Mouse (Mus musculus) stomach, embryonic 14.5 days (tissue): ENCODE results near the gene Mink1. TPM values are rescaled to one million over a fixed set of nuclear protein-coding genes. Genes with fewer than 3 reads are reported as not detected.

ENCODE experiments used
- ATAC-seq: fragments of 200-750 bp; cut with Nextera tagmentation; 2 replicates; pipeline ENCODE4 v1.8.0; 2017; ENCODE audit warnings: low read depth, moderate TSS enrichment; ENCODE audit not compliant: insufficient number of reproducible peaks, insufficient read depth, low FRiP score
- H3K27ac ChIP-seq: fragments of 300-500 bp; sonication (generic); 2 replicates; pipeline ENCODE4 v1.5.1; 2014; ENCODE audit warnings: mild to moderate bottlenecking, low read length, moderate library complexity, mixed read lengths
- H3K27me3 ChIP-seq: fragments of 300-500 bp; sonication (generic); 2 replicates; pipeline ENCODE4 v1.6.1; 2014; ENCODE audit warnings: low read length, control low read depth, mixed read lengths; ENCODE audit not compliant: control insufficient read depth, insufficient read depth
- H3K36me3 ChIP-seq: fragments of 300-500 bp; sonication (generic); 2 replicates; pipeline ENCODE4 v1.6.1; 2014; ENCODE audit warnings: mild to moderate bottlenecking, control low read depth, low read length, moderate library complexity, mixed read lengths; ENCODE audit not compliant: control insufficient read depth, insufficient read depth
- H3K4me1 ChIP-seq: fragments of 300-500 bp; sonication (generic); 2 replicates; pipeline ENCODE4 v1.6.1; 2014; ENCODE audit warnings: low read length, control low read depth, mixed read lengths; ENCODE audit not compliant: control insufficient read depth, insufficient read depth
- H3K4me2 ChIP-seq: fragments of 300-500 bp; sonication (generic); replicated peaks from 2 replicates; pipeline ENCODE4 v1.6.1; 2014; ENCODE audit warnings: low read depth, low read length, control low read depth
- H3K4me3 ChIP-seq: fragments of 300-500 bp; sonication (generic); 2 replicates; pipeline ENCODE4 v1.5.1; 2014; ENCODE audit warnings: low read depth, low read length, control low read depth
- H3K9ac ChIP-seq: fragments of 300-500 bp; sonication (generic); replicated peaks from 2 replicates; pipeline ENCODE4 v1.6.1; 2014; ENCODE audit warnings: low read depth, mild to moderate bottlenecking, control low read depth, low read length, moderate library complexity, mixed read lengths
- H3K9me3 ChIP-seq: fragments of 300-500 bp; sonication (generic); 2 replicates; pipeline ENCODE4 v1.6.1; 2016; ENCODE audit warnings: low read depth, low read length, control low read depth; ENCODE audit not compliant: control insufficient read depth
- WGBS: fragments of 180-500 bp; shearing (Covaris S2); extraction: QIAGEN DNeasy Blood & Tissue Kit; methylation state at CpG from one replicate; pipeline ENCODE4 v1.1.7; 2014; 5-methylcytosine and 5-hydroxymethylcytosine counted together
- polyA plus RNA-seq: library from polyadenylated mRNA; unstranded; fragments of >200 nt; fragmentation: Nextera tagmentation; extraction: Ambion mirVana; gene quantifications from 2 replicates; pipeline ENCODE4 v1.2.1, GENCODE M21; 2014

The Mink1 gene
- polyA plus RNA-seq, 1 experiment from 2014 or later = 23.0 TPM

- Histone ChIP-seq H3K4me2 (peak within 1 kb of the TSS; percentile 67), H3K27me3 (no peaks in the 10 kb centered on the region), H3K9ac (peak within 1 kb of the TSS; percentile 61), H3K9me3 (no peaks in the 10 kb centered on the region), H3K4me1 (peaks cover 3% of the 10 kb centered on the region; the same call in 1 of the 2 replicates), H3K27ac (peak within 1 kb of the TSS; percentile 58; the same call in 1 of the 2 replicates), H3K4me3 (peak within 1 kb of the TSS; percentile 58), H3K36me3 (no peaks in the 10 kb centered on the region)
- peak; percentile 94 for ATAC-seq
- 1% methylated on average over 65 of the region's 65 CpGs for WGBS
These were observed 22.6 kb upstream of the Mink1 start, which contains the start of gene Pld2 for GRCm38 (mm10) chr11:70539877-70540587. Gene Pld2, plus strand, starts transcription at chr11:70540064.

- Histone ChIP-seq H3K9ac (no peak overlapping the region), H3K27me3 (no peaks in the 10 kb centered on the region), H3K4me2 (peak overlapping the region; percentile 67), H3K4me3 (peak overlapping the region; percentile 58), H3K27ac (no peak overlapping the region), H3K9me3 (no peaks in the 10 kb centered on the region), H3K36me3 (no peaks in the 10 kb centered on the region), H3K4me1 (peaks cover 3% of the 10 kb centered on the region; the same call in 1 of the 2 replicates)
- WGBS = 84% methylated on average over 7 of the region's 7 CpGs
- ATAC-seq = no peak
These were observed 21.8 kb upstream of the Mink1 start for GRCm38 (mm10) chr11:70540928-70541327.

DNA sequence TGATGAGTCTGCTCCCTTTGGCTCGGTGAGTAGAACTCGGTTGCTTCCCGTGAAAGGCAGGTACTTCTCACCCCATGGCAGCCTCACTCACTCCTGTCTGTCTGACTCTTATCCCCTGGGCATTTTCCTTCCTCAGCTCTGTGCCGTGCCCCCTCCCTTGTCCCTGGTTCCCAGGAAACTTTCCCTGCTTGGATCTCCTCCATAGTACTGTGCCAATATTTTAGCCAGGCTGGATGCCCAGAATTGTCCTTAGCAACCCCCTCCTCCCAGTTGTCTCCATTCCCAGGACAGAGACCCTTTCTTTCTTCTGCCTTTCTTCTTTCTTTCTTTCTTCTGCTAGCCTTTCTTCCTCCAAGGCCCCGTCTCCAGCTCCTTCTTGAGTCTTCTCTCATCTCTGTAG, 21.3 kb upstream of the Mink1 start:
- Histone ChIP-seq H3K36me3 (no peaks in the 10 kb centered on the region), H3K4me1 (peaks cover 3% of the 10 kb centered on the region; the same call in 1 of the 2 replicates), H3K27me3 (no peaks in the 10 kb centered on the region), H3K27ac (no peak overlapping the region), H3K9ac (no peak overlapping the region), H3K9me3 (no peaks in the 10 kb centered on the region), H3K4me2 (no peak overlapping the region), H3K4me3 (no peak overlapping the region)
- 75% methylated on average over 5 of the region's 5 CpGs for WGBS
- no peak for ATAC-seq

- no peaks in the 10 kb centered on the region for H3K9me3 ChIP-seq
- ATAC-seq = no peak
- H3K4me2 ChIP-seq = no peak overlapping the region
- no peak overlapping the region for H3K27ac ChIP-seq
- no peak overlapping the region for H3K9ac ChIP-seq
- H3K4me3 ChIP-seq = no peak overlapping the region
- WGBS = 58% methylated on average over 7 of the region's 7 CpGs
- no peaks in the 10 kb centered on the region; the same call in 1 of the 2 replicates for H3K4me1 ChIP-seq
- H3K36me3 ChIP-seq = no peaks in the 10 kb centered on the region
- no peaks in the 10 kb centered on the region for H3K27me3 ChIP-seq
These were observed 18.2 kb upstream of the Mink1 start for GRCm38 (mm10) chr11:70544496-70544895.

DNA sequence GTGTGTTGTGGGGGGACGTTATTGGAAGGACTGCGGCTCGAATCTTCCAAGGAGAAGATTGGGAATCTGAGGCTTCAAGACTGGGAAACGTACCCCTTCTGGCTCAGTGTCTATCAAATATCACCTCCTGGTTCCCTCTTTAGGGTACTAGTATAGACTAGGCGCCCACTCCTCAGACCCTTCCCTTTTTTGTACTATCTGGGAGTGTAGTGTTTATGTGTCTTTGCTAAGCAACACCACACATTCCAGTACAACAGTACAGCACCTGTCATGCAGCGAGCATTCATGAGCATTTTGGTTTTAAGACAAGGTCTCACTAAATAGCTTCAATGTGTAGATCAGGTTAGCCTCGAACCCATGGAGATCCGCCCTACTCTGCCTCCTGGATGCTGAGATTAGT, 11.2 kb upstream of the Mink1 start:
- Histone ChIP-seq H3K4me1 (no peaks in the 10 kb centered on the region), H3K36me3 (no peaks in the 10 kb centered on the region), H3K27ac (no peak overlapping the region), H3K9me3 (no peaks in the 10 kb centered on the region), H3K4me3 (no peak overlapping the region), H3K9ac (no peak overlapping the region), H3K4me2 (no peak overlapping the region), H3K27me3 (no peaks in the 10 kb centered on the region)
- no peak for ATAC-seq
- 88% methylated on average over 8 of the region's 8 CpGs for WGBS

GRCm38 (mm10) chr11:70553940-70554339, 8.7 kb upstream of the Mink1 start:
- ATAC-seq = no peak
- no peak overlapping the region for H3K4me2 ChIP-seq
- WGBS = 18% methylated on average over 7 of the region's 7 CpGs

DNA sequence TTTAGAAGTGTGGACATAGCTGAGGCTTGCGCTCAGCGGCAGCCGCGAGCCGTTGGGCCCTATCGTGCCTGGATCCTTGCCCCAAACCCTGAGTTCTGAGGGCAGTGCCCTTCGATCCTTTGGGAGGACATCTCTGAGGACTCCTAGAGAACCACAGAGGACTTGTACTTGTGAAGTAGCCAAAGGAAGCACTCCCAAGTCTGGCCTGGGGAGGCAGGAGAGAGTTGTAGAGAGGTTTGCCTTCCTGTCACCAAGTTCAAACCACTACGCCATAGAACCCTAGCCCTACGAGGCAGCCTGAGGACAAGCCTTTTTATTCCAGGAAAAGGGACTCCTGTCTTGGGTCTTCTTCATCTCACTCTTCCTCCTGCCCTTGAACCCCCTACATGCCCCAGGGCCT, 5.1 kb upstream of the Mink1 start:
- no peaks in the 10 kb centered on the region for H3K4me1 ChIP-seq
- H3K27me3 ChIP-seq = no peaks in the 10 kb centered on the region
- 93% methylated on average over 9 of the region's 9 CpGs for WGBS
- H3K27ac ChIP-seq = no peak overlapping the region
- no peaks in the 10 kb centered on the region for H3K9me3 ChIP-seq
- no peak overlapping the region for H3K9ac ChIP-seq
- ATAC-seq = no peak
- no peak overlapping the region for H3K4me3 ChIP-seq
- H3K4me2 ChIP-seq = no peak overlapping the region
- H3K36me3 ChIP-seq = no peaks in the 10 kb centered on the region

More at GRCm38 (mm10) chr11:70553940-70554339, 8.7 kb upstream of the Mink1 start:
- no peak overlapping the region for H3K27ac ChIP-seq
- H3K27me3 ChIP-seq = no peaks in the 10 kb centered on the region
- no peaks in the 10 kb centered on the region for H3K4me1 ChIP-seq
- H3K9me3 ChIP-seq = no peaks in the 10 kb centered on the region
- no peak overlapping the region for H3K4me3 ChIP-seq
- no peaks in the 10 kb centered on the region for H3K36me3 ChIP-seq
- H3K9ac ChIP-seq = no peak overlapping the region

GRCm38 (mm10) chr11:70561937-70562286, 769 bp upstream of the Mink1 start:
- Histone ChIP-seq H3K27ac (peak overlapping the region; percentile 66; the same call in 1 of the 2 replicates), H3K4me2 (peak overlapping the region; percentile 82), H3K9me3 (no peaks in the 10 kb centered on the region), H3K9ac (0 out of 2 replicates have a peak overlapping the region, but pooled peaks have one; percentile 83), H3K36me3 (no peaks in the 10 kb centered on the region), H3K27me3 (no peaks in the 10 kb centered on the region), H3K4me3 (peak overlapping the region; percentile 91), H3K4me1 (peaks cover 8% of the 10 kb centered on the region; the same call in 1 of the 2 replicates)
- WGBS = 2% methylated on average over 2 of the region's 2 CpGs
- ATAC-seq = no peak
